26 mouse cellular contexts compared by ENCODE assay signal in genomic region chr7:119808723-119809122, GRCm38 (mm10). TPM values are rescaled to one million over a fixed set of nuclear protein-coding genes. Genes with fewer than 3 reads are reported as not detected.
"Had no signal": no experiment of that assay in that cellular context is flagged by ENCODE, and none has a peak within 500 bp of the region (broad histone marks: within the 10 kb centered on the region; RNA-seq: fewer than 3 reads in every experiment).

No protein-coding gene starts in this region.

- H3K4me3 ChIP-seq: heart, embryonic 10.5 days; heart, embryonic 12.5 days; hindbrain, embryonic 10.5 days; hindbrain, embryonic 12.5 days; intestine, embryonic 15.5 days; kidney, embryonic 15.5 days; limb, embryonic 13.5 days; limb, embryonic 15.5 days; liver, embryonic 12.5 days had no signal

- H3K9me3 ChIP-seq: heart, embryonic 10.5 days; heart, embryonic 12.5 days; hindbrain, embryonic 10.5 days; hindbrain, embryonic 12.5 days; intestine, embryonic 15.5 days; kidney, embryonic 15.5 days; limb, embryonic 13.5 days; limb, embryonic 15.5 days; liver, embryonic 12.5 days had no signal

- H3K4me1 ChIP-seq: heart, embryonic 10.5 days; heart, embryonic 12.5 days; hindbrain, embryonic 10.5 days; hindbrain, embryonic 12.5 days; intestine, embryonic 15.5 days; kidney, embryonic 15.5 days; limb, embryonic 13.5 days; limb, embryonic 15.5 days; liver, embryonic 12.5 days had no signal

- H3K4me2 ChIP-seq: heart, embryonic 12.5 days; hindbrain, embryonic 12.5 days; hindbrain, embryonic 14.5 days; intestine, embryonic 15.5 days; kidney, embryonic 15.5 days; limb, embryonic 13.5 days; limb, embryonic 15.5 days; liver, embryonic 12.5 days had no signal

- DNase-seq: gastrocnemius, postnatal 10 days; gastrocnemius, postnatal 25 days; heart, adult 18-20 months; heart, postnatal 10 days; heart, postnatal 4 days; kidney, adult 11 months; kidney, adult 2 months; kidney, adult 9 months; kidney, postnatal 14 days; kidney, postnatal 36 days; layer of hippocampus, adult 9-11 months; layer of hippocampus, postnatal 36 days; left cerebral cortex, postnatal 4 days had no signal

- H3K27ac ChIP-seq: heart, embryonic 10.5 days; hindbrain, embryonic 10.5 days; hindbrain, embryonic 12.5 days; hindbrain, embryonic 14.5 days; intestine, embryonic 15.5 days; kidney, embryonic 15.5 days; kidney, postnatal 0 days; limb, embryonic 13.5 days; limb, embryonic 15.5 days; liver, embryonic 12.5 days; liver, embryonic 14.5 days had no signal

- ATAC-seq: hindbrain, embryonic 16.5 days; intestine, embryonic 15.5 days; liver, embryonic 12.5 days had no signal

- H3K9ac ChIP-seq: heart, embryonic 12.5 days; hindbrain, embryonic 12.5 days; hindbrain, embryonic 14.5 days; intestine, embryonic 15.5 days; kidney, embryonic 15.5 days; limb, embryonic 13.5 days; limb, embryonic 15.5 days; liver, embryonic 12.5 days; liver, embryonic 14.5 days had no signal

- H3K27me3 ChIP-seq: heart, embryonic 12.5 days; hindbrain, embryonic 12.5 days; intestine, embryonic 15.5 days; kidney, embryonic 15.5 days; limb, embryonic 13.5 days; limb, embryonic 15.5 days; liver, embryonic 12.5 days had no signal

RNA-seq across cellular contexts. Expression of gene Acsm3, which starts 48.0 kb away (rescaled TPM):
- polyA plus RNA-seq: hindbrain, embryonic 14.5 days; hindbrain, embryonic 16.5 days had no signal
